Mouse (Mus musculus) heart, embryonic 14.5 days (tissue): ENCODE results near the gene Gm32742. TPM values are rescaled to one million over a fixed set of nuclear protein-coding genes. Genes with fewer than 3 reads are reported as not detected.

Source experiments
- ATAC-seq: fragments of 200-750 bp; cut with Nextera tagmentation; 2 replicates; pipeline ENCODE4 v1.8.0; 2017; ENCODE audit warnings: low read depth, moderate TSS enrichment; ENCODE audit not compliant: insufficient number of reproducible peaks, insufficient read depth, low FRiP score
- H3K27ac ChIP-seq, 2 experiments: fragments of 200-500 bp in 1 of 2; fragments of 300-500 bp in 1 of 2; sonication (generic) in 1 of 2; replicated peaks in 1 of 2; 2 replicates each; pipeline ENCODE4 v1.5.1; 2012 to 2014; ENCODE audit warnings: low read depth in 2 of 2, low read length in 2 of 2, control low read depth in 1 of 2, mild to moderate bottlenecking in 1 of 2, mixed read lengths in 1 of 2; ENCODE audit not compliant: control insufficient read depth in 1 of 2, insufficient read depth in 1 of 2
- H3K27me3 ChIP-seq: fragments of 300-500 bp; sonication (generic); 2 replicates; pipeline ENCODE4 v1.6.1; 2014; ENCODE audit warnings: mild to moderate bottlenecking, low read length, control low read depth; ENCODE audit not compliant: control insufficient read depth, insufficient read depth
- H3K36me3 ChIP-seq: fragments of 300-500 bp; sonication (generic); 2 replicates; pipeline ENCODE4 v1.6.1; 2014; ENCODE audit warnings: mild to moderate bottlenecking, control low read depth, low read length, mixed read lengths; ENCODE audit not compliant: control insufficient read depth, insufficient read depth
- H3K4me1 ChIP-seq, 2 experiments: fragments of 200-500 bp in 1 of 2; fragments of 300-500 bp in 1 of 2; sonication (generic) in 1 of 2; 2 replicates each; pipeline ENCODE4 v1.6.1; 2012 to 2014; ENCODE audit warnings: low read length in 2 of 2, control low read depth in 1 of 2, mixed read lengths in 1 of 2; ENCODE audit not compliant: control insufficient read depth in 2 of 2, insufficient read depth in 2 of 2
- H3K4me2 ChIP-seq: fragments of 300-500 bp; sonication (generic); 2 replicates; pipeline ENCODE4 v1.6.1; 2014; ENCODE audit warnings: mild to moderate bottlenecking, low read length
- H3K4me3 ChIP-seq, 2 experiments: fragments of 200-500 bp in 1 of 2; fragments of 300-500 bp in 1 of 2; sonication (generic) in 1 of 2; 2 replicates each; pipeline ENCODE4 v1.5.1; 2012 to 2014; ENCODE audit warnings: low read length in 2 of 2, mild to moderate bottlenecking in 2 of 2, control low read depth in 1 of 2, low read depth in 1 of 2, moderate library complexity in 1 of 2; ENCODE audit not compliant: control insufficient read depth in 1 of 2, insufficient read depth in 1 of 2
- H3K9ac ChIP-seq: fragments of 300-500 bp; sonication (generic); 2 replicates; pipeline ENCODE4 v1.6.1; 2014; ENCODE audit warnings: mild to moderate bottlenecking, low read length
- H3K9me3 ChIP-seq: fragments of 300-500 bp; sonication (generic); 2 replicates; pipeline ENCODE4 v1.6.1; 2016; ENCODE audit warnings: low read length, control low read depth; ENCODE audit not compliant: control insufficient read depth
- WGBS: fragments of 180-500 bp; shearing (Covaris S2); extraction: QIAGEN DNeasy Blood & Tissue Kit; methylation state at CpG from one replicate; pipeline ENCODE4 v1.1.7; 2014; 5-methylcytosine and 5-hydroxymethylcytosine counted together
- polyA plus RNA-seq: library from polyadenylated mRNA; unstranded; fragments of >200 nt; fragmentation: Nextera tagmentation; extraction: Ambion mirVana; gene quantifications from 2 replicates; pipeline ENCODE4 v1.2.1, GENCODE M21; 2014

Gm32742 gene
- polyA plus RNA-seq, 1 experiment from 2014 or later, result not detected

GRCm38 (mm10) chr9:51185871-51186270, 20.6 kb upstream of the Gm32742 start:
- H3K27me3 ChIP-seq, result no peaks in the 10 kb centered on the region
- H3K9me3 ChIP-seq, result no peaks in the 10 kb centered on the region
- H3K4me1 ChIP-seq, result no peaks in the 10 kb centered on the region
- 77% methylated on average over 5 of the region's 5 CpGs for WGBS
- ATAC-seq, result no peak
- no peaks in the 10 kb centered on the region for H3K36me3 ChIP-seq
- no peak overlapping the region for H3K9ac ChIP-seq
- no peak overlapping the region for H3K4me2 ChIP-seq
- no peak overlapping the region for H3K27ac ChIP-seq
- H3K4me3 ChIP-seq, result no peak overlapping the region

GRCm38 (mm10) chr9:51185386-51185785, 20.1 kb upstream of the Gm32742 start:
- Histone ChIP-seq H3K36me3 (no peaks in the 10 kb centered on the region), H3K27ac (no peak overlapping the region), H3K9ac (no peak overlapping the region), H3K4me1 (no peaks in the 10 kb centered on the region), H3K27me3 (no peaks in the 10 kb centered on the region), H3K9me3 (no peaks in the 10 kb centered on the region), H3K4me3 (no peak overlapping the region), H3K4me2 (no peak overlapping the region)
- ATAC-seq, result no peak
- 54% methylated on average over 4 of the region's 4 CpGs for WGBS

GRCm38 (mm10) chr9:51182716-51183710, 17.7 kb upstream of the Gm32742 start:
- Histone ChIP-seq H3K27me3 (no peaks in the 10 kb centered on the region), H3K4me3 (no peak overlapping the region), H3K4me1 (no peaks in the 10 kb centered on the region), H3K9me3 (no peaks in the 10 kb centered on the region), H3K9ac (no peak overlapping the region), H3K27ac (no peak overlapping the region), H3K4me2 (no peak overlapping the region), H3K36me3 (no peaks in the 10 kb centered on the region)
- no peak for ATAC-seq
- 84% methylated on average over 15 of the region's 15 CpGs for WGBS

GRCm38 (mm10) chr9:51180621-51181020, 15.3 kb upstream of the Gm32742 start:
- no peaks in the 10 kb centered on the region for H3K9me3 ChIP-seq
- WGBS, result 70% methylated on average over 5 of the region's 5 CpGs
- ATAC-seq, result no peak

GRCm38 (mm10) chr9:51178297-51178696, 13.0 kb upstream of the Gm32742 start:
- ATAC-seq, result no peak
- Histone ChIP-seq H3K4me2 (no peak overlapping the region), H3K9me3 (no peaks in the 10 kb centered on the region), H3K36me3 (no peaks in the 10 kb centered on the region), H3K9ac (no peak overlapping the region), H3K27me3 (no peaks in the 10 kb centered on the region), H3K27ac (no peak overlapping the region), H3K4me3 (no peak overlapping the region), H3K4me1 (no peaks in the 10 kb centered on the region)
- WGBS, result 81% methylated on average over 1 of the region's 1 CpGs

More at GRCm38 (mm10) chr9:51180621-51181020, 15.3 kb upstream of the Gm32742 start:
- Histone ChIP-seq H3K27me3 (no peaks in the 10 kb centered on the region), H3K36me3 (no peaks in the 10 kb centered on the region), H3K4me3 (no peak overlapping the region), H3K4me1 (no peaks in the 10 kb centered on the region), H3K9ac (no peak overlapping the region), H3K4me2 (no peak overlapping the region), H3K27ac (no peak overlapping the region)

GRCm38 (mm10) chr9:51175722-51176121, 10.4 kb upstream of the Gm32742 start:
- 83% methylated on average over 1 of the region's 1 CpGs for WGBS
- Histone ChIP-seq H3K27me3 (no peaks in the 10 kb centered on the region), H3K4me2 (no peak overlapping the region), H3K4me3 (no peak overlapping the region), H3K9ac (no peak overlapping the region), H3K27ac (no peak overlapping the region), H3K4me1 (no peaks in the 10 kb centered on the region), H3K36me3 (no peaks in the 10 kb centered on the region), H3K9me3 (no peaks in the 10 kb centered on the region)
- ATAC-seq, result no peak

GRCm38 (mm10) chr9:51174890-51175464, 9.7 kb upstream of the Gm32742 start:
- Histone ChIP-seq H3K4me2 (no peak overlapping the region), H3K27me3 (no peaks in the 10 kb centered on the region), H3K36me3 (no peaks in the 10 kb centered on the region), H3K4me3 (no peak overlapping the region), H3K9ac (no peak overlapping the region), H3K4me1 (no peaks in the 10 kb centered on the region), H3K9me3 (no peaks in the 10 kb centered on the region), H3K27ac (no peak overlapping the region)
- ATAC-seq, result no peak
- WGBS, result 49% methylated on average over 8 of the region's 8 CpGs
